Mouse (Mus musculus) heart, embryonic 15.5 days (tissue): Measurements from ENCODE around the gene Gp9. TPM values are rescaled to one million over a fixed set of nuclear protein-coding genes. Genes with fewer than 3 reads are reported as not detected.

ENCODE experiments used
- ATAC-seq: fragments of 200-750 bp; cut with Nextera tagmentation; replicated peaks from 2 replicates; pipeline ENCODE4 v1.8.0; 2017; ENCODE audit warnings: low read depth, moderate TSS enrichment; ENCODE audit not compliant: insufficient number of reproducible peaks, insufficient read depth, low FRiP score
- H3K27ac ChIP-seq: fragments of 300-500 bp; sonication (generic); 2 replicates; pipeline ENCODE4 v1.5.1; 2015; ENCODE audit warnings: mild to moderate bottlenecking, inconsistent platforms
- H3K27me3 ChIP-seq: fragments of 300-500 bp; sonication (generic); 2 replicates; pipeline ENCODE4 v1.6.1; 2015; ENCODE audit warnings: inconsistent platforms
- H3K36me3 ChIP-seq: fragments of 300-500 bp; sonication (generic); 2 replicates; pipeline ENCODE4 v1.6.1; 2015; ENCODE audit warnings: mild to moderate bottlenecking, inconsistent platforms
- H3K4me1 ChIP-seq: fragments of 300-500 bp; sonication (generic); replicated peaks from 2 replicates; pipeline ENCODE4 v1.6.1; 2015; ENCODE audit warnings: inconsistent platforms
- H3K4me2 ChIP-seq: fragments of 300-500 bp; sonication (generic); 2 replicates; pipeline ENCODE4 v1.6.1; 2015; ENCODE audit warnings: inconsistent platforms, mild to moderate bottlenecking, moderate library complexity
- H3K4me3 ChIP-seq: fragments of 300-500 bp; sonication (generic); 2 replicates; pipeline ENCODE4 v1.5.1; 2015; ENCODE audit warnings: mild to moderate bottlenecking, inconsistent platforms
- H3K9ac ChIP-seq: fragments of 300-500 bp; sonication (generic); 2 replicates; pipeline ENCODE4 v1.6.1; 2015; ENCODE audit warnings: mild to moderate bottlenecking, inconsistent platforms
- H3K9me3 ChIP-seq: fragments of 300-500 bp; sonication (generic); replicated peaks from 2 replicates; pipeline ENCODE4 v1.6.1; 2016; ENCODE audit warnings: inconsistent platforms
- WGBS: fragments of 180-500 bp; shearing (Covaris S2); methylation state at CpG from one replicate; pipeline ENCODE4 v1.1.7; 2015; ENCODE audit warnings: mixed read lengths; 5-methylcytosine and 5-hydroxymethylcytosine counted together
- polyA plus RNA-seq: library from polyadenylated mRNA; unstranded; fragments of >200 nt; fragmentation: Nextera tagmentation; extraction: Ambion mirVana; gene quantifications from 2 replicates; pipeline ENCODE4 v1.2.1, GENCODE M21; 2015

The Gp9 gene
- polyA plus RNA-seq, 1 experiment from 2014 or later, result 4.2 TPM

DNA sequence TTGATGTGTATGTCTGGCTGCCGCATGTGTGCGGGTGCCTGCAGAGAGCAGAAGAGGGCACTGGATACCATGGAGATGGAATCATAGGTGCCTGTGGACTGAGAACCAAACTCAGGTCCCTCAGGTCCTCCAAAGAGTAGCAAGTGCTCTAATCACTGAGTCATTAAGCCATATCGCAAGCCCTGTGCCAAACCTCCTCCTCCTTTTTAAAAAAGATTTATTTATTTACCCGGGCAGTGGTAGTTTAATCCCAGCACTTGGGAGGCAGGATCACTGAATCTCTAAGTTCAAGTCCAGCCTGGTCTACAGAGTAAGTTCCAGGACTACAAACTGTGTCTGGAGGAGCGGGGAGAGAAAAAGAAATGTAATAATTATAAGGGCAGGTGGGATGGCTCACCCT is 36.6 kb downstream of the Gp9 start:
- WGBS, result 91% methylated on average over 5 of the region's 5 CpGs
- Histone ChIP-seq H3K9me3 (no peaks in the 10 kb centered on the region), H3K9ac (no peak overlapping the region), H3K27me3 (no peaks in the 10 kb centered on the region), H3K4me1 (peaks cover 16% of the 10 kb centered on the region), H3K36me3 (peaks cover 31% of the 10 kb centered on the region), H3K4me3 (no peak overlapping the region), H3K27ac (no peak overlapping the region), H3K4me2 (no peak overlapping the region)
- no peak for ATAC-seq

DNA sequence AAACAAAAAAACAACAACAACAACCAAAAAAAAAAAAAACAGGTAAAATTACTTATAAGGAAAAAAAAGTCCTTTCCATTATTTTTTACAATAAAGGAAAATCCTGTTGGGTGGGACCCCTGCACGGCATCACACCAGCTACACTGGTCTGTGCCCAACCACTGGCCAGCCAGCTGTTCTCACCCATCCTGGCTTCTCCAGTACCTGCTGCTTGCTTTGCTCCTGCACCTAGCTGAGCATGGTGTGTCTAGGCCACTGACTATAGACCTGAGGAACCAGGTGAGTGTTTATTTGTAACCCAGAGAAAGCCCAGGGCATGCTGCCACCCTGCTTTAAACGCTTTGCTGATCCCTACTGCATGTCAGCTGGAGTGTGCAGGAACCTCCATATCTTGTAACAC is 42.5 kb downstream of the Gp9 start:
- 91% methylated on average over 2 of the region's 2 CpGs for WGBS
- no peak overlapping the region for H3K27ac ChIP-seq
- no peak overlapping the region for H3K4me3 ChIP-seq
- no peak overlapping the region for H3K4me2 ChIP-seq
- H3K9me3 ChIP-seq, result no peaks in the 10 kb centered on the region
- no peaks in the 10 kb centered on the region for H3K4me1 ChIP-seq
- no peak for ATAC-seq
- H3K36me3 ChIP-seq, result peaks cover 86% of the 10 kb centered on the region
- no peaks in the 10 kb centered on the region for H3K27me3 ChIP-seq
- H3K9ac ChIP-seq, result no peak overlapping the region

Other genes starting within 250 kb of the Gp9 start
- gene Arhgap25, start 244.8 kb upstream of the Gp9 start, polyA plus RNA-seq, result 3.5 and 4.7 TPM in 2 replicates
- 1.3 and 1.9 TPM in 2 replicates for gene Prokr1, start 187.3 kb upstream of the Gp9 start, polyA plus RNA-seq
- 7.0 and 8.7 TPM in 2 replicates for gene Aplf, start 105.9 kb upstream of the Gp9 start, polyA plus RNA-seq
- 0.77 and 0.99 TPM in 2 replicates for gene Efcc1, start 47.2 kb upstream of the Gp9 start, polyA plus RNA-seq
- 8.2 and 10.2 TPM in 2 replicates for gene Rab43, start 34.1 kb downstream of the Gp9 start, polyA plus RNA-seq
- 2.2 TPM in 2 replicates for gene Gm45140, start 57.7 kb downstream of the Gp9 start, polyA plus RNA-seq
- 22.9 and 23.5 TPM in 2 replicates for gene Isy1, start 60.7 kb downstream of the Gp9 start, polyA plus RNA-seq
- 661 and 702 TPM in 2 replicates for gene Cnbp, start 73.0 kb downstream of the Gp9 start, polyA plus RNA-seq
- 94.7 and 129 TPM in 2 replicates for gene Copg1, start 109.7 kb downstream of the Gp9 start, polyA plus RNA-seq
- gene Hmces, start 135.9 kb downstream of the Gp9 start, polyA plus RNA-seq, result 20.4 and 30.4 TPM in 2 replicates
- gene H1fx, start 203.6 kb downstream of the Gp9 start, polyA plus RNA-seq, result 18.1 and 23.2 TPM in 2 replicates